ENCODE assay signal across 8 mouse cellular contexts in genomic region chr14:58034567-58034966, GRCm38 (mm10). TPM values are rescaled to one million over a fixed set of nuclear protein-coding genes. Genes with fewer than 3 reads are reported as not detected.
DNase-seq lines count a peak whose midpoint lies in the region; ATAC-seq and TF ChIP-seq lines count a peak whose summit lies in the region.

No protein-coding gene starts in this region.

- peaks cover 2% of the 10 kb centered on the region; the same call in 1 of the 2 replicates for H3K4me1 ChIP-seq in forebrain, embryonic 16.5 days (replicated peaks; ENCODE audit: control insufficient read depth, insufficient read depth, low read length)
- no peaks in the 10 kb centered on the region for H3K4me1 ChIP-seq in lung, embryonic 14.5 days (ENCODE audit: insufficient read depth)

- no peaks in the 10 kb centered on the region for H3K27me3 ChIP-seq in forebrain, embryonic 16.5 days (replicated peaks; ENCODE audit: control insufficient read depth, insufficient read depth, low read length)
- H3K27me3 ChIP-seq in lung, embryonic 14.5 days (ENCODE audit: insufficient read depth, low read length) = no peaks in the 10 kb centered on the region

- TF ChIP-seq CTCF in lung, embryonic 14.5 days (IDR thresholded peaks at IDR 0.05; ENCODE audit: low read depth) = peak; percentile 82

- H3K9ac ChIP-seq in forebrain, embryonic 16.5 days (replicated peaks; ENCODE audit: low read depth, low read length) = no peak overlapping the region
- no peak overlapping the region for H3K9ac ChIP-seq in lung, embryonic 14.5 days

- no peaks in the 10 kb centered on the region for H3K9me3 ChIP-seq in forebrain, embryonic 16.5 days (ENCODE audit: control insufficient read depth, low read length)
- H3K9me3 ChIP-seq in lung, embryonic 14.5 days (ENCODE audit: low read depth, low read length) = no peaks in the 10 kb centered on the region

- no peaks in the 10 kb centered on the region for H3K36me3 ChIP-seq in forebrain, embryonic 16.5 days (ENCODE audit: control insufficient read depth, insufficient read depth)
- no peaks in the 10 kb centered on the region for H3K36me3 ChIP-seq in lung, embryonic 14.5 days (ENCODE audit: insufficient read depth)

- WGBS in forebrain, embryonic 16.5 days = 11% methylated on average over 8 of the region's 8 CpGs
- WGBS in lung, embryonic 14.5 days = 8% methylated on average over 8 of the region's 8 CpGs

- no peak overlapping the region for H3K4me3 ChIP-seq in forebrain, embryonic 16.5 days (replicated peaks; ENCODE audit: low read length)
- no peak overlapping the region for H3K4me3 ChIP-seq in lung, embryonic 14.5 days (ENCODE audit: low read depth, low read length)

- peak; percentile 51 for DNase-seq in gastrocnemius, adult 18-20 months (ENCODE audit: low spot score)
- DNase-seq in gastrocnemius, postnatal 25 days = no peak
- peak; percentile 64 to 70 for DNase-seq in B cell, adult 2 months
- peak; percentile 12 for DNase-seq in c-Kit-positive CD71-positive TER-119-positive erythroid progenitor cells, embryonic 14.5 days (ENCODE audit: low spot score)
- DNase-seq in kidney, postnatal 4 days = peak; percentile 79 to 81
- peak; percentile 87 for DNase-seq in lung, embryonic 14.5 days
- DNase-seq in right cerebral cortex, postnatal 4 days = peak; percentile 82

- no peak for ATAC-seq in forebrain, embryonic 16.5 days
- no peak for ATAC-seq in lung, embryonic 14.5 days (ENCODE audit: insufficient read depth)

- no peak overlapping the region for H3K27ac ChIP-seq in forebrain, embryonic 16.5 days (ENCODE audit: low read length)
- no peak overlapping the region for H3K27ac ChIP-seq in lung, embryonic 14.5 days (ENCODE audit: low read depth)

- H3K4me2 ChIP-seq in forebrain, embryonic 16.5 days (ENCODE audit: low read length) = peak overlapping the region; percentile 30; the same call in 1 of the 2 replicates
- H3K4me2 ChIP-seq in lung, embryonic 14.5 days = no peak overlapping the region

RNA-seq across cellular contexts. Expression of gene Micu2, which starts 35.5 kb away (rescaled TPM):
- total RNA-seq in gastrocnemius, adult 18-20 months (2021) = 10 to 100 TPM; 37.1 to 43.6 TPM
- 10 to 100 TPM; 32.6 to 32.7 TPM for total RNA-seq in gastrocnemius, postnatal 25 days (2021)
- polyA plus RNA-seq in forebrain, embryonic 16.5 days (2015; fragmentation: Nextera tagmentation; extraction: Ambion mirVana) = 71.8 and 73.4 TPM in 2 replicates
- polyA plus RNA-seq in lung, embryonic 14.5 days (2014; fragmentation: Nextera tagmentation; extraction: Ambion mirVana) = 54.1 and 56.4 TPM in 2 replicates

RNA-seq across cellular contexts. Expression of gene Fgf9, which starts 35.8 kb away (rescaled TPM):
- 1 to 10 TPM in 1 of 2 experiments, under 1 TPM in 1; 0.57 to 2.5 TPM for total RNA-seq in gastrocnemius, adult 18-20 months (2021)
- 1 to 10 TPM in 1 of 2 experiments, under 1 TPM in 1; 0.64 to 1.6 TPM for total RNA-seq in gastrocnemius, postnatal 25 days (2021)
- 7.4 and 10.1 TPM in 2 replicates for polyA plus RNA-seq in forebrain, embryonic 16.5 days (2015; fragmentation: Nextera tagmentation; extraction: Ambion mirVana)
- polyA plus RNA-seq in lung, embryonic 14.5 days (2014; fragmentation: Nextera tagmentation; extraction: Ambion mirVana) = 7.8 and 9.1 TPM in 2 replicates
